Mouse (Mus musculus) lung, embryonic 15.5 days (tissue): ENCODE measurements around the gene Banf2. TPM values are rescaled to one million over a fixed set of nuclear protein-coding genes. Genes with fewer than 3 reads are reported as not detected.

Experiments
- ATAC-seq: fragments of 200-750 bp; cut with Nextera tagmentation; 2 replicates; pipeline ENCODE4 v1.8.0; 2017; ENCODE audit warnings: moderate number of reproducible peaks, borderline replicate concordance; ENCODE audit not compliant: low FRiP score, low TSS enrichment; ENCODE audit errors: extremely low read depth
- H3K27ac ChIP-seq: fragments of 300-500 bp; sonication (generic); 2 replicates; pipeline ENCODE4 v1.5.1; 2015; ENCODE audit warnings: moderate library complexity, mild to moderate bottlenecking, inconsistent platforms
- H3K27me3 ChIP-seq: fragments of 300-500 bp; sonication (generic); 2 replicates; pipeline ENCODE4 v1.6.1; 2015; ENCODE audit warnings: inconsistent platforms
- H3K36me3 ChIP-seq: fragments of 300-500 bp; sonication (generic); 2 replicates; pipeline ENCODE4 v1.6.1; 2015; ENCODE audit warnings: inconsistent platforms
- H3K4me1 ChIP-seq: fragments of 300-500 bp; sonication (generic); 2 replicates; pipeline ENCODE4 v1.6.1; 2015; ENCODE audit warnings: inconsistent platforms
- H3K4me2 ChIP-seq: fragments of 300-500 bp; sonication (generic); 2 replicates; pipeline ENCODE4 v1.6.1; 2015; ENCODE audit warnings: inconsistent platforms, mild to moderate bottlenecking, moderate library complexity
- H3K4me3 ChIP-seq: fragments of 300-500 bp; sonication (generic); 2 replicates; pipeline ENCODE4 v1.5.1; 2015; ENCODE audit warnings: mild to moderate bottlenecking, inconsistent platforms
- H3K9ac ChIP-seq: fragments of 300-500 bp; sonication (generic); 2 replicates; pipeline ENCODE4 v1.6.1; 2015; ENCODE audit warnings: inconsistent platforms
- H3K9me3 ChIP-seq: fragments of 300-500 bp; sonication (generic); 2 replicates; pipeline ENCODE4 v1.6.1; 2016; ENCODE audit warnings: inconsistent platforms
- WGBS: fragments of 180-500 bp; shearing (Covaris S2); methylation state at CpG from one replicate; pipeline ENCODE4 v1.1.7; 2015; 5-methylcytosine and 5-hydroxymethylcytosine counted together
- polyA plus RNA-seq: library from polyadenylated mRNA; unstranded; fragments of >200 nt; fragmentation: Nextera tagmentation; extraction: Ambion mirVana; gene quantifications from 2 replicates; pipeline ENCODE4 v1.2.1, GENCODE M21; 2015

The Banf2 gene
- polyA plus RNA-seq, result not detected in 2 replicates

GRCm38 (mm10) chr2:144032664-144033063 lies at the start of gene Banf2:
Gene Banf2 (plus strand): TSS chr2:144033059.
- no peaks in the 10 kb centered on the region for H3K36me3 ChIP-seq
- no peak for ATAC-seq
- H3K9me3 ChIP-seq, result no peaks in the 10 kb centered on the region
- H3K27me3 ChIP-seq, result no peaks in the 10 kb centered on the region
- no peak within 1 kb of the TSS for H3K4me2 ChIP-seq
- no peak within 1 kb of the TSS for H3K27ac ChIP-seq
- H3K9ac ChIP-seq, result no peak within 1 kb of the TSS
- H3K4me1 ChIP-seq, result no peaks in the 10 kb centered on the region
- WGBS, result 83% methylated on average over 2 of the region's 2 CpGs
- no peak within 1 kb of the TSS for H3K4me3 ChIP-seq

GRCm38 (mm10) chr2:143983482-143983881 lies 49.4 kb upstream of the Banf2 start:
- 67% methylated on average over 2 of the region's 2 CpGs for WGBS
- H3K36me3 ChIP-seq, result peaks cover 26% of the 10 kb centered on the region

GRCm38 (mm10) chr2:143987485-143987884 lies 45.4 kb upstream of the Banf2 start:
- no peaks in the 10 kb centered on the region for H3K27me3 ChIP-seq
- no peak overlapping the region for H3K4me3 ChIP-seq
- ATAC-seq, result no peak
- peaks cover 17% of the 10 kb centered on the region for H3K4me1 ChIP-seq
- H3K9ac ChIP-seq, result no peak overlapping the region
- 72% methylated on average over 2 of the region's 2 CpGs for WGBS
- H3K36me3 ChIP-seq, result peaks cover 19% of the 10 kb centered on the region
- H3K4me2 ChIP-seq, result no peak overlapping the region
- no peaks in the 10 kb centered on the region for H3K9me3 ChIP-seq
- H3K27ac ChIP-seq, result no peak overlapping the region

More at GRCm38 (mm10) chr2:143983482-143983881, 49.4 kb upstream of the Banf2 start:
- no peaks in the 10 kb centered on the region for H3K27me3 ChIP-seq
- H3K27ac ChIP-seq, result no peak overlapping the region
- no peak overlapping the region for H3K9ac ChIP-seq
- H3K9me3 ChIP-seq, result no peaks in the 10 kb centered on the region
- no peak for ATAC-seq
- no peak overlapping the region for H3K4me2 ChIP-seq
- H3K4me3 ChIP-seq, result no peak overlapping the region
- H3K4me1 ChIP-seq, result no peaks in the 10 kb centered on the region

- Histone ChIP-seq H3K36me3 (peaks cover 17% of the 10 kb centered on the region), H3K27ac (no peak overlapping the region), H3K4me2 (no peak overlapping the region), H3K9me3 (no peaks in the 10 kb centered on the region), H3K4me3 (no peak overlapping the region), H3K4me1 (peaks cover 21% of the 10 kb centered on the region), H3K27me3 (no peaks in the 10 kb centered on the region), H3K9ac (no peak overlapping the region)
- 84% methylated on average over 3 of the region's 3 CpGs for WGBS
- ATAC-seq, result no peak
Measured at GRCm38 (mm10) chr2:143988016-143988415, 44.8 kb upstream of the Banf2 start.

GRCm38 (mm10) chr2:143990997-143991396 lies 41.9 kb upstream of the Banf2 start:
- Histone ChIP-seq H3K27me3 (no peaks in the 10 kb centered on the region), H3K27ac (0 out of 2 replicates have a peak overlapping the region, but pooled peaks have one; percentile 5)
- ATAC-seq, result peak; percentile 55; the same call in 1 of the 2 replicates

GRCm38 (mm10) chr2:143991964-143992672 lies 40.7 kb upstream of the Banf2 start:
- Histone ChIP-seq H3K36me3 (peaks cover 10% of the 10 kb centered on the region), H3K27ac (no peak overlapping the region)
- ATAC-seq, result no peak

More at GRCm38 (mm10) chr2:143990997-143991396, 41.9 kb upstream of the Banf2 start:
- H3K9ac ChIP-seq, result no peak overlapping the region
- H3K4me1 ChIP-seq, result peaks cover 26% of the 10 kb centered on the region
- H3K9me3 ChIP-seq, result no peaks in the 10 kb centered on the region
- H3K4me2 ChIP-seq, result no peak overlapping the region
- H3K36me3 ChIP-seq, result peaks cover 11% of the 10 kb centered on the region
- WGBS, result 19% methylated on average over 1 of the region's 1 CpGs
- no peak overlapping the region for H3K4me3 ChIP-seq

GRCm38 (mm10) chr2:143992977-143993376 lies 39.9 kb upstream of the Banf2 start:
- Histone ChIP-seq H3K4me3 (no peak overlapping the region), H3K4me1 (peaks cover 26% of the 10 kb centered on the region), H3K36me3 (peaks cover 2% of the 10 kb centered on the region; the same call in 1 of the 2 replicates), H3K9me3 (no peaks in the 10 kb centered on the region), H3K4me2 (no peak overlapping the region), H3K27me3 (no peaks in the 10 kb centered on the region), H3K9ac (no peak overlapping the region), H3K27ac (no peak overlapping the region)
- 79% methylated on average over 1 of the region's 1 CpGs for WGBS
- no peak for ATAC-seq

More at GRCm38 (mm10) chr2:143991964-143992672, 40.7 kb upstream of the Banf2 start:
- no peak overlapping the region for H3K4me2 ChIP-seq
- 88% methylated on average over 7 of the region's 7 CpGs for WGBS
- no peak overlapping the region for H3K9ac ChIP-seq
- H3K9me3 ChIP-seq, result no peaks in the 10 kb centered on the region
- H3K4me3 ChIP-seq, result no peak overlapping the region
- no peaks in the 10 kb centered on the region for H3K27me3 ChIP-seq
- peaks cover 26% of the 10 kb centered on the region for H3K4me1 ChIP-seq

- WGBS, result 77% methylated on average over 5 of the region's 5 CpGs
- Histone ChIP-seq H3K36me3 (no peaks in the 10 kb centered on the region; the same call in 1 of the 2 replicates), H3K4me2 (no peak overlapping the region), H3K27ac (no peak overlapping the region), H3K4me3 (no peak overlapping the region), H3K9ac (no peak overlapping the region), H3K27me3 (no peaks in the 10 kb centered on the region), H3K9me3 (no peaks in the 10 kb centered on the region), H3K4me1 (peaks cover 45% of the 10 kb centered on the region)
- ATAC-seq, result no peak
Measured at GRCm38 (mm10) chr2:144002229-144002984, 30.5 kb upstream of the Banf2 start.

GRCm38 (mm10) chr2:144003544-144003943 lies 29.3 kb upstream of the Banf2 start:
- H3K4me1 ChIP-seq, result peaks cover 51% of the 10 kb centered on the region
- no peak overlapping the region for H3K27ac ChIP-seq
- no peak overlapping the region for H3K4me2 ChIP-seq
- no peak overlapping the region for H3K9ac ChIP-seq
- no peak overlapping the region for H3K4me3 ChIP-seq
- 23% methylated on average over 2 of the region's 2 CpGs for WGBS
- peaks cover 1% of the 10 kb centered on the region; the same call in 1 of the 2 replicates for H3K36me3 ChIP-seq
- no peaks in the 10 kb centered on the region for H3K9me3 ChIP-seq
- ATAC-seq, result no peak
- no peaks in the 10 kb centered on the region for H3K27me3 ChIP-seq

- H3K4me2 ChIP-seq, result no peak overlapping the region; the same call in 1 of the 2 replicates
- no peak overlapping the region for H3K4me3 ChIP-seq
- H3K4me1 ChIP-seq, result peaks cover 66% of the 10 kb centered on the region
- H3K36me3 ChIP-seq, result peaks cover 5% of the 10 kb centered on the region; the same call in 1 of the 2 replicates
- no peaks in the 10 kb centered on the region for H3K27me3 ChIP-seq
- WGBS, result 42% methylated on average over 6 of the region's 6 CpGs
- H3K9me3 ChIP-seq, result no peaks in the 10 kb centered on the region
- H3K9ac ChIP-seq, result no peak overlapping the region
- peak; percentile 20; the same call in 1 of the 2 replicates for ATAC-seq
- H3K27ac ChIP-seq, result peak overlapping the region; percentile 38; the same call in 1 of the 2 replicates
Measured at GRCm38 (mm10) chr2:144005166-144005955, 27.5 kb upstream of the Banf2 start.

GRCm38 (mm10) chr2:144006686-144007085 lies 26.2 kb upstream of the Banf2 start:
- Histone ChIP-seq H3K9ac (no peak overlapping the region), H3K4me2 (no peak overlapping the region), H3K36me3 (peaks cover 5% of the 10 kb centered on the region; the same call in 1 of the 2 replicates), H3K4me1 (peaks cover 68% of the 10 kb centered on the region), H3K9me3 (no peaks in the 10 kb centered on the region), H3K27ac (no peak overlapping the region), H3K27me3 (no peaks in the 10 kb centered on the region), H3K4me3 (no peak overlapping the region)
- ATAC-seq, result no peak
- 76% methylated on average over 6 of the region's 6 CpGs for WGBS
